Mouse (Mus musculus) T-cell, adult 2 months (primary cell): ENCODE results near the gene Ackr3.

ENCODE experiments used
- DNase-seq: peaks from one replicate; pipeline ENCODE4 v3.0.0; 2022; ENCODE audit warnings: low spot score

Gene Ackr3

DNA sequence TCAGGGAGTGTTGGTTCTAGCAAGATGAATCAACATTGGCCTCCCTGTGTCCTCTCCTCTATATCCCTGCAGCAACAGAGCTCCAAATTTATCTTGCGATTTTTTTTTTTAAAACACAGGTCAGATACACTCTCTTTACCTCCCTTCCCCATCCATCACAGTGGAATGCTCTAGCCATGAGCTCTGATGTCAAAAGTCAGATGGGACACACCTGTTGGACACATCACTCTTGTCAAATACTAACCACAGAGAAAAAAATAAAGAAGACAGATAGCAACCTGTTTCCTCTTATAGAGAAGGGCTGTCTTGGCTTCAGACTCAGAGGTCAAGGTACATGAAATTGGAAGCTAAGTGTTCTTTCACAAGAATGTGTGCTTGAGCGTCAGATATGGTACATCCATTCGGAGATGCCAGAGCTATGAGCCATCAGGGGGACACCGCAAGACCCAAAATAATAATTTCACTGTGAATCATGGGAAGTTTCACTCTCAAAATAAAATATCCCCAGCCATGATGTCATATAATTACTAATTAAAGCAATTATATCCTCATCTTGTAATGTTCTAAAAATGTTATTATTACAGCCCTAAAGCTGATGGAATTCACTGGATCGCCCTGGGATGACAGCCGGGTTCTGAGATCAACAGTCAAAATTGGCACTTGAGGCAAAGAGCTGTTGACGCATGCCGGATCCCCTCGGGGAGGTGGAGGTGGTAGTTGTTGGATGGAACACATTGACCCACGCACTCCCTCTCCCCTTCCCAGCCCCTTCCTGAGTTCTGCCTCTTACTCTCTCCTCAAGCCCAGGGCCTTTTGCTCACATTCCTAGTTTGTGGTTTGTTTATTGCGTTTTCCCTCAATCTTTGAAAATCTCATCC is 57.2 kb downstream of the Ackr3 start:
- no peak for DNase-seq

DNA sequence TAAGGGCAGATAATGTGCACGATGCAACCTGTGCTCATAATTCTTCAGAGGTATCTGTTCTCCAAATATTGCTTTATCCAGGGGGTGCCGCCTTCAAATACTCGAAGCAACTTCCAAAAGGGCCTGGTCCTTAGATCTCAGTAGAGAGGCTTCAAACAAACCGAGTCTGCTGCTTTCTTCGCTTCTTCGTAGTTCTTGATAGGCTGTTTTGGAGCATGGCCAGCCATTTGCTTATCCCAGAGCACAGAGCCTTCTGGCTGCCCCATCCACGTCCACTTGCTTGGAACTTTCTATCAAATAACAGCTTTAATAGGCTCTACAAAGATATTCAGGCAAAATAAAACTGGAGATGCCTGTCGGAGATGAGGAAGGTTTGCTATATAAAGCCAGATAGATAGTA is 58.6 kb downstream of the Ackr3 start:
- no peak for DNase-seq
